Mouse (Mus musculus): Measurements from ENCODE around the gene Cope. TPM values are rescaled to one million over a fixed set of nuclear protein-coding genes. Genes with fewer than 3 reads are reported as not detected.

Gene Cope
- polyA plus RNA-seq, 1 experiment: 34.2 TPM

DNA sequence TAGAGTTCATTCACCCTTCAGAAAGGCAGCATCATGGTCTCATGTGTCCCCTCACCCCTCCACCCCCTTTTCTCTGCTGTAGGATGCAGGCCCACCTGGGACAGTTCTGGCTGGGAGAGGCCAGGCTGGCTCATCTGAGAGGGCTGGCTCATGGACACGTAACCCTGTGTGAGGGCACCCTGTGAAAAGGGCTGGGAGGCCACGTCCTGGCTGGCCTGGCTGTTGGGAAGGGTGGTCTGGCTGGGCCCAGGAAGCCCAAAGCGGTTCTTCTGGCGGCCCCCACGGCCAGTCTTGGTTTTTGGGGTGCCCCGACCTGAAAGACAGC is 30.5 kb downstream of the Cope start:
- Histone ChIP-seq H3K36me3 (ENCODE audit: control insufficient read depth) (peaks cover 83% of the 10 kb centered on the region), H3K4me3 (replicated peaks) (no peak overlapping the region), H3K27me3 (ENCODE audit: control insufficient read depth) (peaks cover 8% of the 10 kb centered on the region), H3K9me3 (ENCODE audit: control insufficient read depth, low read length) (peaks cover 17% of the 10 kb centered on the region), H3K4me1 (ENCODE audit: control insufficient read depth) (peaks cover 39% of the 10 kb centered on the region)
- TF ChIP-seq TAL1 (IDR thresholded peaks at IDR 0.05; ENCODE audit: low read length) (no peak), GATA1 (IDR thresholded peaks at IDR 0.05; ENCODE audit: low read length) (no peak)

DNA sequence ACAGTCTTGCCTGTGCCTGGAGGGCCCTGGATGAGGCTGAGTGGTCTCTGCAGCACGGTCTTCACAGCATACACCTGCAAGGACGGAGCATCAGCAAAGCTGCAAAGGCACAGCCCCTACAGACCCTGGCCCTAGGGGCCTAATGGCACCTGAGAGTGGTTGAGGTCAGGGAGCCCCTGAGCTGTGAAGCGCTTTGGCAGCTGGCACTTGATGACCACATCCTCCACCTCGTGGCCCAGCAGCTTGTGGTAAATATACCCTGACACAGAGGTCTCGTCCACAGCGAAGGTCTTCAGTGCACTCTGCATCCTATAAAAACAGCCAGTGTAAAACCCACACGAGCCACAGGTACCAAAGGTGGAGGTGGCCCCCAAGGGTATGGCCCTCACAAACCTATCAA is 36.6 kb downstream of the Cope start:
- TF ChIP-seq GATA1 (IDR thresholded peaks at IDR 0.05; ENCODE audit: low read length) (no peak), TAL1 (IDR thresholded peaks at IDR 0.05; ENCODE audit: low read length) (no peak)
- H3K9me3 ChIP-seq (ENCODE audit: control insufficient read depth, low read length): no peaks in the 10 kb centered on the region
- peaks cover 100% of the 10 kb centered on the region for H3K36me3 ChIP-seq (ENCODE audit: control insufficient read depth)
- no peaks in the 10 kb centered on the region for H3K27me3 ChIP-seq (ENCODE audit: control insufficient read depth)
- no peak overlapping the region for H3K4me3 ChIP-seq (replicated peaks)
- peaks cover 5% of the 10 kb centered on the region; the same call in 1 of the 2 replicates for H3K4me1 ChIP-seq (ENCODE audit: control insufficient read depth)

DNA sequence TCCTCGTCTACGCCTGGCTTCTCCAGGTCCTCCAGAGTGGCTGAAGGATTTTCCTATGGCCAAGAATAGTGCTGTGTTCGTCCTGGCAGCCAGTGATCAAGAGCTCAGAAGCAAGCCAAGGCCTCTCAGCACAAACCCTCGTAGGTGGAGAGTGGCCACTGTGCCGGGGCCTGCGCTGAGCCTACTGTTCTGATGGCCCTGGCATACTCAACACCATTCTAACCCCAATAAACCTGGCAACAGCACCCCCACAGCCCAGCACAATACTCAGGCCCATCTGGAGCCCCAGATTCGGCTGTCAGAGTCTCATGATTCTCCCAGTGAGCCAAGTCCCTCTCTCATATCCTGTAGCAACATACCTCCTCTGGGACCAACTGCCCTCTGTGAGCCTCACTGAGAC is 38.3 kb downstream of the Cope start:
- Histone ChIP-seq H3K4me3 (replicated peaks) (no peak overlapping the region), H3K27me3 (ENCODE audit: control insufficient read depth) (no peaks in the 10 kb centered on the region), H3K36me3 (ENCODE audit: control insufficient read depth) (peaks cover 99% of the 10 kb centered on the region), H3K4me1 (ENCODE audit: control insufficient read depth) (peaks cover 20% of the 10 kb centered on the region), H3K9me3 (ENCODE audit: control insufficient read depth, low read length) (no peaks in the 10 kb centered on the region)
- TF ChIP-seq TAL1 (IDR thresholded peaks at IDR 0.05; ENCODE audit: low read length) (no peak), GATA1 (IDR thresholded peaks at IDR 0.05; ENCODE audit: low read length) (no peak)

DNA sequence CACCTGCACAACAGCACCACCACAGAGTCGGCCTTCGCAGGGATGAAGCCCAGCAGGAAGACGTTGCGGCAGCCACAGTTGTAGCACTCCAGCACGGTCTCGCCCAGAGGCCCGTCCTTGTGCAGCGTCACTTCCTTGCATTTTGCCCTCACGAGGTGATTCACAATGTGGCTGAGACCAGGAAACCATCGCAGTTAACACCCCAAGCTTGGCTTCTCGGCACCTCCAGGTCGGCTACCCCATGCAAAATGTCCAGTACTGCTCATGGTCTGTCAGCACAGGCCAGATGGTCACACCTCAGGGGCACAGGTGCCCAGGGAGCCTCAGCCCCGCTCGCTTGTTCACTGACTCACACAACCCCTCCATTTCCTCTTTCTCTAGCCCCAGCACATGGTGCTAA is 39.7 kb downstream of the Cope start:
- no peaks in the 10 kb centered on the region for H3K27me3 ChIP-seq (ENCODE audit: control insufficient read depth)
- H3K36me3 ChIP-seq (ENCODE audit: control insufficient read depth): peaks cover 98% of the 10 kb centered on the region
- no peaks in the 10 kb centered on the region for H3K9me3 ChIP-seq (ENCODE audit: control insufficient read depth, low read length)
- TF ChIP-seq TAL1 (IDR thresholded peaks at IDR 0.05; ENCODE audit: low read length) (no peak), GATA1 (IDR thresholded peaks at IDR 0.05; ENCODE audit: low read length) (no peak)
- H3K4me3 ChIP-seq (replicated peaks): no peak overlapping the region
- H3K4me1 ChIP-seq (ENCODE audit: control insufficient read depth): peaks cover 31% of the 10 kb centered on the region

DNA sequence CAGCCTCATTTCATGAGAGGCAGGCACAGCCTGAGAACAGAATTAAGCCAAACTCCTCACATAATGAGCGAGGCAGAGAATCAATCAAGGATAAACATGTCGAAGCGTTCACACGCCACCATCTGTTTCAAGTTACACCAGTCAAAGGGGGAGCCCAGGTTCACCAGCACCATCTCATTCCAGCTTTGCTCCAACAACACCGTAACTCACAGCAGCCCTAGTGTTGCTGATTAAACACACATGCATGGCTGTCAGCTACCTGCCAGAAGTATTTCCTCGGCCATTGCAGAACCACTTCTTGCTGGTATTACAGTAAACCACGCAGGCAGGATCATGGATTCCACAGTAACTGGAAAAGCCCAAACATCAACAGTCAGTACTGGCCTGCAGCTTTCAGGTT is 40.8 kb downstream of the Cope start:
- Histone ChIP-seq H3K36me3 (ENCODE audit: control insufficient read depth) (peaks cover 98% of the 10 kb centered on the region), H3K4me3 (replicated peaks) (no peak overlapping the region), H3K4me1 (ENCODE audit: control insufficient read depth) (peaks cover 41% of the 10 kb centered on the region), H3K9me3 (ENCODE audit: control insufficient read depth, low read length) (no peaks in the 10 kb centered on the region), H3K27me3 (ENCODE audit: control insufficient read depth) (no peaks in the 10 kb centered on the region)
- TF ChIP-seq GATA1 (IDR thresholded peaks at IDR 0.05; ENCODE audit: low read length) (no peak), TAL1 (IDR thresholded peaks at IDR 0.05; ENCODE audit: low read length) (no peak)

DNA sequence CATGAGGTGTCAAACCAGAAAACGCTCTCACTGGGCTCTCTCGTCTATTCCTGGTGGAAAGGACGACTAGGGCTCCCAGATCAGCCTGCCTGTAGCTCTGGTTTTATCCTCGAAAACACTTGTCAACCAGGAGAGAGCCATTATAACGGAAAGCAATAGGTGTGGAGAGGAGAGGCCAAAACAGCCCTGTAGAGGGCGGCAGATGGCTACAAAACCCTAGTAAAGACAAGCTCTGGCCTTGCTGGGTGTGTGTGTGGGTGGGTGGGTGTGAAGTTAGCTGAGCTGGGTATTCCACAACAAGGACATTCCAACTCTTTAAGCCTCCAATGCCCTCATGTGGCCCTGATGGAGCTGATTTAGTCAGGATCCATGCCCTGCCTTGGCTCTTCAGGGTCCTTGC is 41.4 kb downstream of the Cope start:
- Histone ChIP-seq H3K9me3 (ENCODE audit: control insufficient read depth, low read length) (no peaks in the 10 kb centered on the region), H3K27me3 (ENCODE audit: control insufficient read depth) (no peaks in the 10 kb centered on the region), H3K4me3 (replicated peaks) (no peak overlapping the region), H3K4me1 (ENCODE audit: control insufficient read depth) (peaks cover 47% of the 10 kb centered on the region), H3K36me3 (ENCODE audit: control insufficient read depth) (peaks cover 98% of the 10 kb centered on the region)
- no peak for TF ChIP-seq TAL1 (IDR thresholded peaks at IDR 0.05; ENCODE audit: low read length)
- TF ChIP-seq GATA1 (IDR thresholded peaks at IDR 0.05; ENCODE audit: low read length): no peak

DNA sequence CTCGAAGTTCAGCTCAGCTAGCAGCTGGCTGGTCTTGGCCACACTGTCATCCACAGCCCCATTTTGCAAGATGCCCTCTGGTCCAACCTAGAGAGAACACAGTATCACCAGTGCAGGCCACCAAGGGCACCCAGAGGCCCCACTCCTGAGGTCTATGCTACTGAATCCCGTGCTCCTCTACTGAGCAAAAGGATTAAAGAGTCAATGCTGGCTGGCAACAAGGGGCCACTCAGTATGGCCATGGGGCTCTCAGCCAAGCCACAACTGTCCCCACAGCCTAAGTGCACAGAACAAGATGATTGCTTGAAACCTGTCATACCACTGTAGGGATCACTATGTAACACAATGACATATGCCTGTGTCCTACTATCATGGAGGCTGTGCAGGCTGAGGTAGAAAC is 42.0 kb downstream of the Cope start:
- peaks cover 98% of the 10 kb centered on the region for H3K36me3 ChIP-seq (ENCODE audit: control insufficient read depth)
- no peak for TF ChIP-seq TAL1 (IDR thresholded peaks at IDR 0.05; ENCODE audit: low read length)
- TF ChIP-seq GATA1 (IDR thresholded peaks at IDR 0.05; ENCODE audit: low read length): no peak
- H3K27me3 ChIP-seq (ENCODE audit: control insufficient read depth): no peaks in the 10 kb centered on the region
- no peak overlapping the region for H3K4me3 ChIP-seq (replicated peaks)
- H3K9me3 ChIP-seq (ENCODE audit: control insufficient read depth, low read length): no peaks in the 10 kb centered on the region
- peaks cover 53% of the 10 kb centered on the region for H3K4me1 ChIP-seq (ENCODE audit: control insufficient read depth)

DNA sequence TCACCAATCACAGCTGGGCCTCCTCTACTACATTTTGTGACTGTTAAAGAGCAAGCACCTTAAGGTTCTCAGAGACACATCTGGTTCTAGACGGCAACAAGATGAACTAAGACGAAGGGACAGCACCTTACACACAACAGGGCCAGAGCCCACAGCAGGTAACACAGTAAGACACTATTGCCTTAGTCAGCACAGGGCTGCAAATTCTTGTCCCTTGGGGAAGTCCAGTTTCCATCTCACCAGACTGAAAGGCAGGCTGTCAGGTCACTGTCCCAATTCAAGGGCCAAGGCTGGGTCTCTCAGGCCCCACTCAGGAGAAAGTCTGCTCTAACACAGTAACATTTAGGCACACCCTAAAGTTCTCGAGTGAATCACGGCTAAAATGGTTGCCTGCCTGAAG is 45.1 kb downstream of the Cope start:
- Histone ChIP-seq H3K4me3 (replicated peaks) (no peak overlapping the region), H3K27me3 (ENCODE audit: control insufficient read depth) (no peaks in the 10 kb centered on the region), H3K36me3 (ENCODE audit: control insufficient read depth) (peaks cover 96% of the 10 kb centered on the region), H3K9me3 (ENCODE audit: control insufficient read depth, low read length) (no peaks in the 10 kb centered on the region), H3K4me1 (ENCODE audit: control insufficient read depth) (peaks cover 84% of the 10 kb centered on the region)
- TF ChIP-seq GATA1 (IDR thresholded peaks at IDR 0.05; ENCODE audit: low read length): no peak
- TF ChIP-seq TAL1 (IDR thresholded peaks at IDR 0.05; ENCODE audit: low read length): no peak

DNA sequence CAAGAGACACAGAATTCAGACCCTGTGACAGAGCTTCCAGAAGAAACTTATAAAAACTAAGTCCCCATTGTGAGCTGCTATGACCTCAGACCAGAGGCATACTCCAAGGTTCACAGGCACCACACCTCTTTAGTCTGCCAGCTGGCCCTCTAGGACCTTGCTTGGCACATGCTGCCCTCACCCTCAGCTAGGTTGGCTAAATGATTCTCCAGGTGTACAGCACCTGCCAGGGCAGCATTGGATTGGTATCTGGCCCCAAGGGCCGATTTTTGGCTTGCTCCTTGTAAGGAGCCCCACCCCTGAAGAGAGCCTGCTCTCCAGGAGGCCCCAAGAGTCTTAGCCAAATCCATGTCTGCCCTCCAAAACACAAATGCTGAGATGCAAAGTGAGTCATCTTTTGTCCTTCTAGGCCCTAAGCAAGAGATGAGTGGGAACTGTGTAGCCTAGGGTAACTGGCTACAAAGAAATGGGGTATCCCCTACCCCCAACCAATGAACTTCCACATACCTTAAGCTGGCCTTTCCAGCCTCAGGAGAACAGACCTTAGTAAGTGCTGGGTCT is 45.6 kb downstream of the Cope start:
- Histone ChIP-seq H3K4me3 (replicated peaks) (peak overlapping the region; percentile 28), H3K4me1 (ENCODE audit: control insufficient read depth) (peaks cover 84% of the 10 kb centered on the region), H3K36me3 (ENCODE audit: control insufficient read depth) (peaks cover 91% of the 10 kb centered on the region), H3K27me3 (ENCODE audit: control insufficient read depth) (no peaks in the 10 kb centered on the region), H3K9me3 (ENCODE audit: control insufficient read depth, low read length) (no peaks in the 10 kb centered on the region)
- TF ChIP-seq TAL1 (IDR thresholded peaks at IDR 0.05; ENCODE audit: low read length) (no peak), GATA1 (IDR thresholded peaks at IDR 0.05; ENCODE audit: low read length) (no peak)
